ENCODE assay signal across 8 mouse cellular contexts in the genomic region with DNA sequence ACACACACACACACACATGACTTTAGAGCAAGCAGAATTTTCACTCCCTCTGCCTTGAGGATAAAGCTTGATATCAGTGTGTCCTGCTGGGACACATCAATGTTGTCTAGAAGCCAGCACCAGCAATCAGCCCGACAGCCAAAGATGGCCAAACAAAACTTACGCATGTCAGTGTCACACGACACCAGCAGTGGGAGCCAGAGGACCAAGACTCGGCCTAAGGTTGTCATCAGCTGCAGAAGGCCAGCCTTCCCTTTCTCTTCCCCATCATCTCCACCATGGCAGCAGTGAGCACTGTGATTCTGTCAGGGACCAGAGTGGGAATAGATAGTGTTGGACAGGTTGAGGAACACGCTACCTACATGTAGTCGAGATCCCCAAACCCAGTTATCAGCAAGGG. TPM values are rescaled to one million over a fixed set of nuclear protein-coding genes. Genes with fewer than 3 reads are reported as not detected.
DNase-seq lines count a peak whose midpoint lies in the region.

No protein-coding gene starts in this region.

- intact Hi-C loops in left cerebral cortex, postnatal 14 days (cut with DNase I): loop anchor here (5.0 kb wide), 2 partner anchors 64 to 104 kb away; partner anchors contain the start of gene Pgm2l1
- intact Hi-C loops in heart, postnatal 36 days (cut with DNase I): loop anchor here (1.0 kb wide), 1 partner anchor 64 kb away; no protein-coding TSS in a partner anchor

- peak; percentile 64 to 65 for DNase-seq in cerebellum, postnatal 10 days
- DNase-seq in cerebellum, adult 9-10 months: no peak
- DNase-seq in left cerebral cortex, postnatal 14 days (ENCODE audit: low spot score in 2 of 2): peak; percentile 13 to 33
- DNase-seq in left cerebral cortex, adult 11 months (ENCODE audit: low spot score): no peak
- DNase-seq in adrenal gland, adult (ENCODE audit: inconsistent age in 2 of 2, low spot score in 1 of 2): peak; percentile 18 to 60
- peak; percentile 15 to 42 for DNase-seq in heart, postnatal 36 days
- DNase-seq in natural killer cell, adult 2 months (ENCODE audit: low spot score in 2 of 2): peak; percentile 14 to 37
- no peak for DNase-seq in yolk sac, embryonic 10.5 days (ENCODE audit: low spot score)

RNA-seq across cellular contexts. Expression of gene Pold3, which starts 2.1 kb away (rescaled TPM):
- 10 to 100 TPM; 25.7 to 31.7 TPM for total RNA-seq in left cerebral cortex, postnatal 14 days (2021)
- total RNA-seq in heart, postnatal 36 days (2021): 10 to 100 TPM in 1 of 2 experiments, 1 to 10 TPM in 1; 9.0 to 14.0 TPM

RNA-seq across cellular contexts. Expression of gene Lipt2, which starts 35.6 kb away (rescaled TPM):
- 1 to 10 TPM; 4.3 to 5.5 TPM for total RNA-seq in left cerebral cortex, postnatal 14 days (2021)
- total RNA-seq in heart, postnatal 36 days (2021): 1 to 10 TPM; 5.5 to 5.7 TPM

RNA-seq across cellular contexts. Expression of gene Kcne3, which starts 52.8 kb away (rescaled TPM):
- not detected for total RNA-seq in left cerebral cortex, postnatal 14 days (2021)
- total RNA-seq in heart, postnatal 36 days (2021): under 1 TPM; 0.81 to 1.00 TPM

Comparison
In these comparisons a context has a peak if more than half of its experiments do, and no peak if none do; other contexts are left out.
1. DNase-seq: peak in cerebellum, postnatal 10 days (2 of 2), left cerebral cortex, postnatal 14 days (2 of 2), adrenal gland, adult (2 of 2), heart, postnatal 36 days (2 of 2) and natural killer cell, adult 2 months (2 of 2); none in cerebellum, adult 9-10 months (single experiment), left cerebral cortex, adult 11 months (single experiment) and yolk sac, embryonic 10.5 days (single experiment).